In genomic region chr2:120567798-120568320, GRCm38 (mm10) we compare ENCODE assay signal across 8 mouse cellular contexts. TPM values are rescaled to one million over a fixed set of nuclear protein-coding genes. Genes with fewer than 3 reads are reported as not detected.
DNase-seq lines count a peak whose midpoint lies in the region; ATAC-seq and TF ChIP-seq lines count a peak whose summit lies in the region.

No protein-coding gene starts in this region.

- peak overlapping the region; percentile 77 for H3K4me3 ChIP-seq in spleen, adult 2 months (ENCODE audit: extremely low read depth, insufficient read depth, insufficient read length)
- peak overlapping the region; percentile 73 for H3K4me3 ChIP-seq in forebrain, embryonic 10.5 days
- H3K4me3 ChIP-seq in liver, embryonic 11.5 days (ENCODE audit: low read depth, low read length) = peak overlapping the region; percentile 65
- peak overlapping the region; percentile 76 for H3K4me3 ChIP-seq in stomach, embryonic 15.5 days (replicated peaks)

- H3K4me2 ChIP-seq in liver, embryonic 11.5 days = peak overlapping the region; percentile 77
- peak overlapping the region; percentile 63 for H3K4me2 ChIP-seq in stomach, embryonic 15.5 days

- no peaks in the 10 kb centered on the region for H3K36me3 ChIP-seq in spleen, adult 2 months (ENCODE audit: control insufficient read depth, insufficient read depth, low read length)
- H3K36me3 ChIP-seq in forebrain, embryonic 10.5 days (replicated peaks) = peaks cover 14% of the 10 kb centered on the region
- H3K36me3 ChIP-seq in liver, embryonic 11.5 days (ENCODE audit: control insufficient read depth, insufficient read depth, low read length) = no peaks in the 10 kb centered on the region
- no peaks in the 10 kb centered on the region; the same call in 1 of the 2 replicates for H3K36me3 ChIP-seq in stomach, embryonic 15.5 days

- WGBS in spleen, adult 2 months = under 1% methylated on average over 22 of the region's 22 CpGs
- WGBS in forebrain, embryonic 10.5 days = under 1% methylated on average over 22 of the region's 22 CpGs
- 1% methylated on average over 22 of the region's 22 CpGs for WGBS in liver, embryonic 11.5 days
- under 1% methylated on average over 22 of the region's 22 CpGs for WGBS in stomach, embryonic 15.5 days

- peak overlapping the region; percentile 68 for H3K27ac ChIP-seq in spleen, adult 2 months (ENCODE audit: insufficient read depth, low read length)
- H3K27ac ChIP-seq in forebrain, embryonic 10.5 days = peak overlapping the region; percentile 89
- peak overlapping the region; percentile 79 for H3K27ac ChIP-seq in liver, embryonic 11.5 days (ENCODE audit: low read depth, low read length)
- H3K27ac ChIP-seq in stomach, embryonic 15.5 days = peak overlapping the region; percentile 92

- H3K9ac ChIP-seq in liver, embryonic 11.5 days (ENCODE audit: low read depth, low read length) = peak overlapping the region; percentile 73
- peak overlapping the region; percentile 55 for H3K9ac ChIP-seq in stomach, embryonic 15.5 days

- peaks cover 3% of the 10 kb centered on the region; the same call in 1 of the 2 replicates for H3K4me1 ChIP-seq in spleen, adult 2 months (ENCODE audit: control insufficient read depth, insufficient read depth, insufficient read length)
- H3K4me1 ChIP-seq in forebrain, embryonic 10.5 days = peaks cover 26% of the 10 kb centered on the region
- H3K4me1 ChIP-seq in liver, embryonic 11.5 days (replicated peaks; ENCODE audit: control insufficient read depth, insufficient read depth, low read length) = peaks cover 18% of the 10 kb centered on the region
- H3K4me1 ChIP-seq in stomach, embryonic 15.5 days = no peaks in the 10 kb centered on the region; the same call in 1 of the 2 replicates

- H3K27me3 ChIP-seq in spleen, adult 2 months (ENCODE audit: control insufficient read depth, insufficient read depth, low read length) = no peaks in the 10 kb centered on the region
- no peaks in the 10 kb centered on the region for H3K27me3 ChIP-seq in forebrain, embryonic 10.5 days (ENCODE audit: poor library complexity, severe bottlenecking)
- H3K27me3 ChIP-seq in liver, embryonic 11.5 days (replicated peaks; ENCODE audit: control insufficient read depth, insufficient read depth, low read length) = no peaks in the 10 kb centered on the region
- no peaks in the 10 kb centered on the region for H3K27me3 ChIP-seq in stomach, embryonic 15.5 days (replicated peaks)

- ATAC-seq in liver, embryonic 11.5 days (replicated peaks; ENCODE audit: low FRiP score) = peak; percentile 41
- peak; percentile 71 for ATAC-seq in stomach, embryonic 15.5 days (ENCODE audit: insufficient read depth, low FRiP score, low read depth)

- TF ChIP-seq CTCF in spleen, adult 2 months (IDR thresholded peaks at IDR 0.05; ENCODE audit: extremely low read depth, insufficient read depth, insufficient read length, insufficient replicate concordance) = no peak

- H3K9me3 ChIP-seq in forebrain, embryonic 10.5 days = no peaks in the 10 kb centered on the region
- H3K9me3 ChIP-seq in liver, embryonic 11.5 days (ENCODE audit: control insufficient read depth, low read length) = no peaks in the 10 kb centered on the region
- H3K9me3 ChIP-seq in stomach, embryonic 15.5 days = no peaks in the 10 kb centered on the region

- no peak for DNase-seq in spleen, adult 2 months (ENCODE audit: low read depth in 1 of 2, low spot score in 2 of 2)
- no peak for DNase-seq in spleen, adult 12 weeks (ENCODE audit: low spot score)
- no peak for DNase-seq in forebrain, embryonic 10.5 days (ENCODE audit: extremely low spot score, low spot score)
- DNase-seq in liver, embryonic 11.5 days (ENCODE audit: low spot score) = no peak
- no peak for DNase-seq in layer of hippocampus, postnatal 10 days (ENCODE audit: low spot score in 2 of 2)
- no peak for DNase-seq in adrenal gland, adult (ENCODE audit: inconsistent age in 2 of 2, low spot score in 1 of 2)
- DNase-seq in B cell, adult 2 months = no peak

- TF ChIP-seq POLR2A in spleen, adult 2 months (IDR thresholded peaks at IDR 0.05; ENCODE audit: low read depth, low read length) = no peak

RNA-seq across cellular contexts. Expression of gene Snap23, which starts 0.4 kb away (rescaled TPM):
- 3.9 and 4.0 TPM in 2 replicates for polyA plus RNA-seq in spleen, adult 2 months (2012; rRNA removed)
- 50.5 and 56.2 TPM in 2 replicates for polyA plus RNA-seq in forebrain, embryonic 10.5 days (2016; fragmentation: Nextera tagmentation; extraction: Ambion mirVana)
- 74.2 and 76.5 TPM in 2 replicates for polyA plus RNA-seq in liver, embryonic 11.5 days (2014; fragmentation: Nextera tagmentation; extraction: Ambion mirVana)
- 43.5 and 50.6 TPM in 2 replicates for polyA plus RNA-seq in stomach, embryonic 15.5 days (2015; fragmentation: Nextera tagmentation; extraction: Ambion mirVana)
- total RNA-seq in layer of hippocampus, postnatal 10 days (2021) = 10 to 100 TPM; 18.3 to 18.8 TPM

RNA-seq across cellular contexts. Expression of gene Zfp106, which starts 4.2 kb away (rescaled TPM):
- 24.3 and 39.8 TPM in 2 replicates for polyA plus RNA-seq in spleen, adult 2 months (2012; rRNA removed)
- 83.1 and 87.3 TPM in 2 replicates for polyA plus RNA-seq in forebrain, embryonic 10.5 days (2016; fragmentation: Nextera tagmentation; extraction: Ambion mirVana)
- 75.0 and 81.9 TPM in 2 replicates for polyA plus RNA-seq in liver, embryonic 11.5 days (2014; fragmentation: Nextera tagmentation; extraction: Ambion mirVana)
- polyA plus RNA-seq in stomach, embryonic 15.5 days (2015; fragmentation: Nextera tagmentation; extraction: Ambion mirVana) = 48.0 and 48.1 TPM in 2 replicates
- 100 to 1,000 TPM in 1 of 2 experiments, 10 to 100 TPM in 1; 98.3 to 101 TPM for total RNA-seq in layer of hippocampus, postnatal 10 days (2021)

RNA-seq across cellular contexts. Expression of gene Haus2, which starts 41.3 kb away (rescaled TPM):
- 0.99 and 1.1 TPM in 2 replicates for polyA plus RNA-seq in spleen, adult 2 months (2012; rRNA removed)
- 40.5 and 43.7 TPM in 2 replicates for polyA plus RNA-seq in forebrain, embryonic 10.5 days (2016; fragmentation: Nextera tagmentation; extraction: Ambion mirVana)
- 30.6 and 31.2 TPM in 2 replicates for polyA plus RNA-seq in liver, embryonic 11.5 days (2014; fragmentation: Nextera tagmentation; extraction: Ambion mirVana)
- 21.7 and 23.0 TPM in 2 replicates for polyA plus RNA-seq in stomach, embryonic 15.5 days (2015; fragmentation: Nextera tagmentation; extraction: Ambion mirVana)
- 10 to 100 TPM; 17.5 to 18.4 TPM for total RNA-seq in layer of hippocampus, postnatal 10 days (2021)

RNA-seq across cellular contexts. Expression of gene Lrrc57, which starts 41.5 kb away (rescaled TPM):
- 3.5 and 4.6 TPM in 2 replicates for polyA plus RNA-seq in spleen, adult 2 months (2012; rRNA removed)
- polyA plus RNA-seq in forebrain, embryonic 10.5 days (2016; fragmentation: Nextera tagmentation; extraction: Ambion mirVana) = 29.3 and 32.0 TPM in 2 replicates
- 17.2 and 24.2 TPM in 2 replicates for polyA plus RNA-seq in liver, embryonic 11.5 days (2014; fragmentation: Nextera tagmentation; extraction: Ambion mirVana)
- polyA plus RNA-seq in stomach, embryonic 15.5 days (2015; fragmentation: Nextera tagmentation; extraction: Ambion mirVana) = 17.8 and 19.9 TPM in 2 replicates
- total RNA-seq in layer of hippocampus, postnatal 10 days (2021) = 10 to 100 TPM; 25.3 to 25.8 TPM

Comparison
In these comparisons a context has a peak if more than half of its experiments do, and no peak if none do; other contexts are left out.
1. RNA of gene Haus2, which starts 41.3 kb away (polyA plus RNA-seq): 40.5 to 43.7 TPM in forebrain, embryonic 10.5 days, 30.6 to 31.2 TPM in liver, embryonic 11.5 days and 21.7 to 23.0 TPM in stomach, embryonic 15.5 days; 0.99 to 1.1 TPM in spleen, adult 2 months; every median in the first group is over 10 times any median in the second.
2. Peak in every context shown above with its lines, with median percentiles within 50 percentile points of each other: H3K27ac ChIP-seq and H3K4me3 ChIP-seq.